Comparison of ENCODE assay signal across 24 mouse cellular contexts in genomic region chr13:64110421-64110820, GRCm38 (mm10). TPM values are rescaled to one million over a fixed set of nuclear protein-coding genes. Genes with fewer than 3 reads are reported as not detected.
"Had no signal": no experiment of that assay in that cellular context is flagged by ENCODE, and none has a peak within 500 bp of the region (broad histone marks: within the 10 kb centered on the region; RNA-seq: fewer than 3 reads in every experiment).

No protein-coding gene starts in this region.

- H3K4me3 ChIP-seq: neural tube, embryonic 13.5 days; neural tube, embryonic 15.5 days; stomach, embryonic 15.5 days had no signal

- H3K4me1 ChIP-seq: stomach, embryonic 15.5 days had no signal

- DNase-seq: retina, postnatal 1 day; right cerebral cortex, adult 18-20 months; right cerebral cortex, postnatal 14 days; right cerebral cortex, postnatal 25 days; right cerebral cortex, postnatal 4 days; spleen, adult 18-20 months; thymus, adult 18-20 months; thymus, adult 2 months; thymus, postnatal 14 days; thymus, postnatal 25 days; thymus, postnatal 36 days; thymus, postnatal 4 days had no signal

- H3K9me3 ChIP-seq: neural tube, embryonic 13.5 days; neural tube, embryonic 15.5 days; stomach, embryonic 15.5 days had no signal

- H3K27ac ChIP-seq: neural tube, embryonic 13.5 days; neural tube, embryonic 15.5 days; stomach, embryonic 15.5 days; stomach, postnatal 0 days had no signal

- H3K36me3 ChIP-seq: neural tube, embryonic 13.5 days; neural tube, embryonic 15.5 days; stomach, embryonic 15.5 days had no signal

- H3K27me3 ChIP-seq: neural tube, embryonic 13.5 days; neural tube, embryonic 15.5 days; stomach, embryonic 15.5 days had no signal

RNA-seq across cellular contexts. Expression of gene Hsd17b3, which starts 21.4 kb away (rescaled TPM):
- total RNA-seq: neutrophil, adult 5-6 weeks had no signal
- polyA plus RNA-seq: neural tube, embryonic 13.5 days; neural tube, embryonic 14.5 days; neural tube, embryonic 15.5 days; small intestine, adult 2 months; spleen, adult 2 months; stomach, embryonic 14.5 days; stomach, embryonic 15.5 days; stomach, embryonic 16.5 days; stomach, postnatal 0 days; thymus, postnatal 0 days; urinary bladder, adult 2 months had no signal
